Mouse (Mus musculus) heart, adult 2 months (tissue): ENCODE measurements around the gene Tax1bp3.

ENCODE experiments used
- CTCF ChIP-seq: fragments of 200-600 bp; IDR thresholded peaks from 2 replicates; pipeline ENCODE4 v1.8.1; 2022; ENCODE audit warnings: antibody characterized with exemption, mild to moderate bottlenecking, moderate library complexity
- POLR2A ChIP-seq: fragments of 200-500 bp; IDR thresholded peaks from 2 replicates; pipeline ENCODE4 v1.6.1; 2011; ENCODE audit warnings: mild to moderate bottlenecking, low read depth, low read length, control low read depth; ENCODE audit not compliant: insufficient read depth

DNA sequence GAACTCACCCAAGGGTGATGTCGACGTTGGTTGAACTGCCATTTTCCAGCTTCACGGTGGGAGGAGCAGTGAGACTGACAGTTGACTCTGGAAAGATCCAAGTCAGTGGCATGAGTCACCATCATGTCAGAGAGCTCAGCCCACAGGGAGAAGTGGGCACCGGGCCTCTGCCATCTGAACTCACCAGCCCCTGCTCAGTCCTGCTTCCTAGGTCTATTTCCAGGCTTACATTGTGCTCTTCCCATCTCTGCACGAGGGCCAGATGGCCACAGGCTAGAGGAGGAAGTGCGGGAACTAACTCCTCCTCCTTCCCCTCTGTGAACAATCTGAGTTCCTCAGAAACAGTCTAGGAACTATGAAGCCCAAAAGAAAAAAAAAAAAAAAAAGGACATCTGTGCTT lies 16.2 kb downstream of the Tax1bp3 start:
- TF ChIP-seq POLR2A: no peak
- no peak for TF ChIP-seq CTCF
